Mouse (Mus musculus): ENCODE measurements around the gene Ctbp2. TPM values are rescaled to one million over a fixed set of nuclear protein-coding genes. Genes with fewer than 3 reads are reported as not detected.
A peak's percentile ranks its signal among the peaks of the same experiment; 100 is the strongest.

Gene Ctbp2
- polyA plus RNA-seq, 1 experiment = 82.6 TPM

DNA sequence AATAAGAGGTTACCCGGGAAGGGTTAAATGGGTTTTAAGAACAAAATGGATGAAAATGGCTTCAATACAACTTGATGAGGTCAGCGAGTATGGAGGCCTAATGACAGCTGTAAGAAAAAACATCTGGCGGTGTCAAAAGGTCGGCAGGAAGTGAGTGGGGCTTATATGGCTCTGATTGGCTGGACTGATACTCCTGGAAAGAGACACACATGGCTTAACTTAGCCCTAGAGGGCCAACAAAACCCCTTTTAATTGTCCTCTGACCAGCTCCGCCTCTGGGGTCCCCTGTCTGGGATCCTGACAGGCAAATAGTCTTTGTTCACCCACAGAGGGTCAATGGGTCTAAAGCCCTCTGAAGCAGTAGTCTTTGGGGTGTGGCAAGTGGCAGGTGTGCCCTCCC lies 86.9 kb downstream of the Ctbp2 start:
- H3K9me3 ChIP-seq = no peaks in the 10 kb centered on the region
- H3K4me3 ChIP-seq (replicated peaks) = no peak overlapping the region
- peaks cover 86% of the 10 kb centered on the region for H3K4me1 ChIP-seq
- TF ChIP-seq GATA1 (IDR thresholded peaks at IDR 0.05; ENCODE audit: borderline replicate concordance, low read length) = no peak
- no peak for TF ChIP-seq FLI1 (IDR thresholded peaks at IDR 0.05; ENCODE audit: low read length)
- H3K36me3 ChIP-seq (replicated peaks; ENCODE audit: low read length) = peaks cover 39% of the 10 kb centered on the region
- no peaks in the 10 kb centered on the region for H3K27me3 ChIP-seq (replicated peaks)

DNA sequence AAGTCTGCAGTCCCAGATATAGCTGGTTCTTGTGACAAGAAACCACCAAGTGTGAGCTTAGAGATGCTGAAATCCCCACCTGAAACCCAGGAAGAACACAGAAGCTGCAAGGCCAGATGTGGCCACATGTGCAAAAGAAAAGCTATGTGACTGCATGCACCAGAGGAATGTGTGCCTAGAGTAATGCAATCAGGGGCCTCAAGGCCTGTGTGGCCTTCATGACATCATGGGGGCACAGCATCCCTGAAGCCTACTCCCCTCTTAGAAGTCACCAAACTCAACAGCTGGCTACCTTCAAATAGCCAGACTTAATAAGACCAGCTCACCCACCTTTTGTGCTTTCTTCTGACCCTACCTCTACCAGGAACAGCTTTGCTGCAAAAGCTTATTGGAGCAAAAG lies 88.3 kb downstream of the Ctbp2 start:
- H3K4me1 ChIP-seq = peaks cover 73% of the 10 kb centered on the region
- H3K36me3 ChIP-seq (replicated peaks; ENCODE audit: low read length) = peaks cover 40% of the 10 kb centered on the region
- no peaks in the 10 kb centered on the region for H3K27me3 ChIP-seq (replicated peaks)
- TF ChIP-seq GATA1 (IDR thresholded peaks at IDR 0.05; ENCODE audit: borderline replicate concordance, low read length) = no peak
- TF ChIP-seq FLI1 (IDR thresholded peaks at IDR 0.05; ENCODE audit: low read length) = no peak
- H3K9me3 ChIP-seq = no peaks in the 10 kb centered on the region
- H3K4me3 ChIP-seq (replicated peaks) = no peak overlapping the region

DNA sequence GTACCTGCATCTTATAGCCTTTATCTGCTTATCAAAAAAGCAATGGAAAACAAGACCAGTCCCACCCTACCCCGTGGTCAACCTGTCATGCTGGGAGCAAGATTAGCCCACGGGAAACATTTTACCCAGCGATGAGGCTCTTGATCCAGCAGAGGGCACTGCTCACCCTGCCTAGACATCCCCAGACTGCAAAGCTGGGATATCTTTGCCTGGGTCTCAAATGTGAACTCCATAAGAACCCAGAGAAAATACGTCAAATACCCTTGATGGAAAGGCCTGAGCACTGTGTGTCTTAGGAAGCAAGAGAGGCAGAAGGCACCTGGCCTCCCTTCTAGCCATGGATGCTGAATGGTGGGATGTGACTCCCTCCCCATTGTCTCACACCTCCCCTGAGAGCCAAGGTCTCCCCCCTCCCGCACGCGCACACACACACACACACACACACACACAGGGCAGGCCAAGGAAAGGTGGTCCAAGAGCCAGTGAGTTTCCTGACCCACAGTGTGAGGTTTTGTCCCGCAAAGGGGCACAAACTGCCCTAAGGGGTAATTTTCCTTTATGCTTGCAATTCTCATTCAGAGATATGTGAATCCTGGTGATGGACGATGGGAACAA lies 91.5 kb downstream of the Ctbp2 start:
- no peaks in the 10 kb centered on the region for H3K9me3 ChIP-seq
- H3K4me3 ChIP-seq (replicated peaks) = no peak overlapping the region
- H3K4me1 ChIP-seq = peaks cover 50% of the 10 kb centered on the region
- peaks cover 56% of the 10 kb centered on the region for H3K36me3 ChIP-seq (replicated peaks; ENCODE audit: low read length)
- TF ChIP-seq GATA1 (IDR thresholded peaks at IDR 0.05; ENCODE audit: borderline replicate concordance, low read length) = no peak
- TF ChIP-seq FLI1 (IDR thresholded peaks at IDR 0.05; ENCODE audit: low read length) = no peak
- H3K27me3 ChIP-seq (replicated peaks) = no peaks in the 10 kb centered on the region

DNA sequence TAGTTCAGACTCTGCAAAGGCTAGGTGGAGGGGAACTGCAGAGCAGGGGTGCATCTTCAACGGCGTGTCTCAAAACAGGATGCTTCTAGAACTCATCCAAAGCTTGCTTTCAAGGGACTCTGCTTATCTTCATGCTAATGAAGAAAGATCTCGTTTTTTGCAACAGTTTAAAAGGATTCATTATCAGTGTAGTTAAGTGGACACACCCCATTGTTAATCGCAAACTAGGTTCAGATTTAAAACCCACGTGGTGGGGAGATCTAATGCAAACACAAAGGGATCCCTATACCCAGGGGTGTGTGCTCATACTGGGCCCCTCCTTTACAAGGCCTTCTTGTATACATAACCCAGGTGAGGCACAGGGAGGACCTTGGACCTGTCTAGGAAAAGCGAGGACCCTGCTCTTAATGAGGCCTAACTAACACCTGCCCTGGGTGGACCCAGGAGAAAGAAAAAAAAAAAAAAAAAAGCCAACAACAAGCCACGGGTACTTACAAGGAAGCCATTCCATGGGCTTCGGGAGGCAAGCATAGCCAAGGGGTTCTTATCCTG lies 94.6 kb downstream of the Ctbp2 start:
- TF ChIP-seq FLI1 (IDR thresholded peaks at IDR 0.05; ENCODE audit: low read length) (no peak), GATA1 (IDR thresholded peaks at IDR 0.05; ENCODE audit: borderline replicate concordance, low read length) (no peak)
- H3K27me3 ChIP-seq (replicated peaks) = no peaks in the 10 kb centered on the region
- H3K36me3 ChIP-seq (replicated peaks; ENCODE audit: low read length) = peaks cover 44% of the 10 kb centered on the region
- H3K9me3 ChIP-seq = no peaks in the 10 kb centered on the region
- no peak overlapping the region for H3K4me3 ChIP-seq (replicated peaks)
- H3K4me1 ChIP-seq = peaks cover 57% of the 10 kb centered on the region

DNA sequence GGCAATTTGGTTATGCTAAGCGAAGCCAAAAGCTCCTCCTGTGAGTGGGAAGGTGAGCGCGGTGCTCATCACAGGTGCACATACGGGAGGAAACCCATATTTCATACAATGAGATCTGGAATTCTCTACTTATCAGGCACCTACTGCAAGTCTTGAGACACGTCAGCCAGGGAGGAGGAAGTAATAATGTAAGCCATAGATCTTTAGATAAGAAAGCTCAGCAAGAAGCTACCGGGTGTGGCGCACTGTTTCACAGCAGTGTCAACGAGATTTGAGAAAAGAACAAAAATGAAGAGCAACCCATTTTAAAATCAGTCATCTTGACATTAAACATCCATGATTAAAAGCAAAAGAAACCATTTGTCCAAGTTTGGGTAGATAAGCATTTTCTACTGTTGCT lies 95.2 kb downstream of the Ctbp2 start:
- Histone ChIP-seq H3K27me3 (replicated peaks) (no peaks in the 10 kb centered on the region), H3K4me1 (peaks cover 57% of the 10 kb centered on the region), H3K9me3 (no peaks in the 10 kb centered on the region), H3K4me3 (replicated peaks) (no peak overlapping the region), H3K36me3 (replicated peaks; ENCODE audit: low read length) (peaks cover 44% of the 10 kb centered on the region)
- TF ChIP-seq FLI1 (IDR thresholded peaks at IDR 0.05; ENCODE audit: low read length) (no peak), GATA1 (IDR thresholded peaks at IDR 0.05; ENCODE audit: borderline replicate concordance, low read length) (no peak)

DNA sequence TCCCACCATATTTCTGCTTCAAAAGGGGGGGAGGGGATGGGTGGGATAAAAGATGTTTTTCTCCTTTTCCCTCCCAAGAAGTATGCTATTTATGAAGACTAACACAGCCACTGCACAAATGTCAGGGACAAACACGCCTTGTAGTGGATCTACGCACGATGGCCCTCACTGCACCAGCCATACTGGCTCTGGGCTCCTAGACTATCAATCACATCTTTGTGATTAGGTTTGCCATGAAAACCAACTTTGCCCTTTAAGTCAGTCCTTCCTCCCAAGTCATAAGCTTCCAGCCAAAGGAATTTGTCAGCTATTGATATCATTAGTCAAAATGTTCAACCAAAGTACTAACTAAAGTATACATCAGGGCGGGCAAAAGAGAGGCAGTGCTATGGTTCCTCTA lies 96.2 kb downstream of the Ctbp2 start:
- Histone ChIP-seq H3K4me1 (peaks cover 55% of the 10 kb centered on the region), H3K4me3 (replicated peaks) (no peak overlapping the region), H3K27me3 (replicated peaks) (no peaks in the 10 kb centered on the region), H3K36me3 (replicated peaks; ENCODE audit: low read length) (peaks cover 51% of the 10 kb centered on the region), H3K9me3 (no peaks in the 10 kb centered on the region)
- TF ChIP-seq FLI1 (IDR thresholded peaks at IDR 0.05; ENCODE audit: low read length) (no peak), GATA1 (IDR thresholded peaks at IDR 0.05; ENCODE audit: borderline replicate concordance, low read length) (no peak)

DNA sequence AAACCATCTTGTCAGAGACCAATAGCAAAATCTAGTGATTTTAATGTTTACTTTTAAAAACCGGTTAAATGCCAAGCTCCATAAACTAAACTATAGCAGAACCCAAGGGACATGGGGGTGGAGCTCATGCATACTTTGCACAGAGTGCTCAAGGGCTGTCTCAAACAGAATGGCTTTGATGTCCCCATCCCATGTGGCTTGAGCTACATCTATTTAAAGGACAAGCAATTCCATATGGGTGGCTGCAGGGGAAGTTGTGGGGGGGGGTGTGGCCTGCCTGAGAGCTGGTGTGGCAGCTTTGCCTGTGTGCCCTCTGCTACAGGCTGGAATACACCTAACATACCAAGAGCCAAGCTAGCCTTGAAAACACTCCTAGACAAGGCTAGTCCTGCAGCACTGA lies 99.5 kb downstream of the Ctbp2 start:
- TF ChIP-seq GATA1 (IDR thresholded peaks at IDR 0.05; ENCODE audit: borderline replicate concordance, low read length) (no peak), FLI1 (IDR thresholded peaks at IDR 0.05; ENCODE audit: low read length) (no peak)
- H3K9me3 ChIP-seq = no peaks in the 10 kb centered on the region
- H3K4me3 ChIP-seq (replicated peaks) = peak overlapping the region; percentile 56
- peaks cover 55% of the 10 kb centered on the region for H3K36me3 ChIP-seq (replicated peaks; ENCODE audit: low read length)
- peaks cover 65% of the 10 kb centered on the region for H3K4me1 ChIP-seq
- H3K27me3 ChIP-seq (replicated peaks) = no peaks in the 10 kb centered on the region

DNA sequence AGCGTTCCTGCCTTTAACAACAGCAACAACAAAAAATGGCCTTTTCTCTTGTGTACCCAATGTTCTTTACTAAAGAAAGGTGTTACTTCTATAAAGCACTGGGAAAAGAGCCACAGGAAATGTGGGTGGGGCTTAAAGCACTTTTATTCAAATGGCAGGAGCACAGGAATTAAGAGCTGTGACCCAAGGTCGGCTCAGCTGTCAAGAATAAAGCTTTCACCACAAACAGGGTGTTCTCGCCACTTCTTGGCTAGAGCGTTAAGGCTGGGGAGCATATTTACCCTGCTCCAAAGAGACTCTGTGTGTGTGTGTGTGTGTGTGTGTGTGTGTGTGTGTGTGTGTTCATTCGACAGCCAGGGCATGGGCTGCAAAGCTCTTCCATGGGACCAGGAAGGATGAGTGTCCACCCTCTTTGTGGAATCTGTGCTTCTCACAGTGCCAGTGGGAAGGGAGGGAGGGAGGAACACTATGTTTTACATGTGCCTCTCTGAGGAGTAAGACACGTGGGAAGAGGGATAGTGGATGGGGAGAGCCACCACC lies 104.6 kb downstream of the Ctbp2 start:
- no peaks in the 10 kb centered on the region for H3K9me3 ChIP-seq
- H3K4me1 ChIP-seq = peaks cover 40% of the 10 kb centered on the region
- TF ChIP-seq GATA1 (IDR thresholded peaks at IDR 0.05; ENCODE audit: borderline replicate concordance, low read length) (no peak), FLI1 (IDR thresholded peaks at IDR 0.05; ENCODE audit: low read length) (no peak)
- no peak overlapping the region for H3K4me3 ChIP-seq (replicated peaks)
- no peaks in the 10 kb centered on the region for H3K27me3 ChIP-seq (replicated peaks)
- H3K36me3 ChIP-seq (replicated peaks; ENCODE audit: low read length) = peaks cover 58% of the 10 kb centered on the region

DNA sequence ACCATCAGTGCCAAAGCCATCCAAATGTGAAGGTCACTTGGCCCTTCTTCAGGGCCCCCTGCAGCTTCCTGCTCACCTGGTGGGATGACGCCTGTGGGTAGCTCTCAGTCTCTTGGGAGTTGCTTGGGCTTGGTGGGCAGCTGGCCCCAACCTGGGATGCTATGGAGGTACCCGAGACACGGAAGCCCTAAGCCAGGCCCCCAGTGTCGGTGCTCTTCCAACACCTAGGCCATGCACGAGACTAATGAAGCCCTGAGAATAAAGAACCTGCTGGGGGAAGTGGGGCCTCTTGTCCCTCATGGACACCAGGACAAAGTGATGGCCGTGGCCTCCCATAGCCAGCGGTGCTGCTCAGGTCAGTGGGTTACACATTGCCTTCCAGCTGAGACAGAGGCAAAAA lies 105.2 kb downstream of the Ctbp2 start:
- peaks cover 37% of the 10 kb centered on the region for H3K4me1 ChIP-seq
- no peaks in the 10 kb centered on the region for H3K27me3 ChIP-seq (replicated peaks)
- no peaks in the 10 kb centered on the region for H3K9me3 ChIP-seq
- TF ChIP-seq GATA1 (IDR thresholded peaks at IDR 0.05; ENCODE audit: borderline replicate concordance, low read length) (no peak), FLI1 (IDR thresholded peaks at IDR 0.05; ENCODE audit: low read length) (no peak)
- peaks cover 63% of the 10 kb centered on the region for H3K36me3 ChIP-seq (replicated peaks; ENCODE audit: low read length)
- no peak overlapping the region for H3K4me3 ChIP-seq (replicated peaks)

DNA sequence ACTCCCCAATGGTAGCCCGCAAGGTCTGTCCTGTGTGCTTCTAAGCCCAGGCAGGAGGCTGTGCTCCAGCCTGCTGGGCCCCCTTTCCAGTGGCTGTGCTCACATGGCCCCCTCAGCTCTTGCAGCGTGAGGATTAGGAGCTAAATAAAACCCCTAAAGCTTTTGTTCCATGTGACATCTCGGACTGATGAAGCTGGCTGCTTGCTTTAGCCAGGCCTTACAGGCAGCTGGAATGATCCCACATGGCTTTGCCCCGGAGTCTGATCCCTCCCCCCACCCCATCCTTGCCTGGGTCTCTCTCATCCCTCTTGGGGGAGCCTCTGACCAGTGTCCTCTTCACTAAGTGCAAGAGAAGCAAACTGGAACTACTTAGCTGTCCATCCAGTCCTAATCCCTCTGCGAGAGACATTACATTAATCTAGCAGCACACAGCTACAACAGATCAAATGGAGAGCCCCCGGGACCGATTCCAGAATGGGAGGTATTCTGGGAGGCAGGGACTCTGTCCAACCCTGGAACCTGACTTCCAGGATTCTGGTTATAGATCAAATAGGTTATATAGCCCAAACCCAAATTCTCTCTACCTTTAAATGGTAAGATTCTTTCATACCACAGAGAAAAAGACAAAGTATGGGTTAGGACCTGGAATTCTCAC lies 108.6 kb downstream of the Ctbp2 start:
- no peak for TF ChIP-seq GATA1 (IDR thresholded peaks at IDR 0.05; ENCODE audit: borderline replicate concordance, low read length)
- TF ChIP-seq FLI1 (IDR thresholded peaks at IDR 0.05; ENCODE audit: low read length) = no peak
- peaks cover 66% of the 10 kb centered on the region for H3K36me3 ChIP-seq (replicated peaks; ENCODE audit: low read length)
- no peaks in the 10 kb centered on the region for H3K27me3 ChIP-seq (replicated peaks)
- H3K4me1 ChIP-seq = peaks cover 40% of the 10 kb centered on the region
- no peak overlapping the region for H3K4me3 ChIP-seq (replicated peaks)
- no peaks in the 10 kb centered on the region for H3K9me3 ChIP-seq

Data from megakaryocyte, embryonic 14.5 days (primary cell).